Mouse (Mus musculus) layer of hippocampus, postnatal 14 days (tissue): Measurements from ENCODE around the gene Btbd35f16. TPM values are rescaled to one million over a fixed set of nuclear protein-coding genes. Genes with fewer than 3 reads are reported as not detected.
"Not testable (repeated sequence)": the region's sequence is repeated elsewhere in the genome, so short reads cannot be mapped to it uniquely, and the experiment has no call there.

Source experiments
- DNase-seq, 2 experiments: peaks; one replicate each; pipeline ENCODE4 v3.0.0; 2021 to 2022; ENCODE audit warnings: low spot score in 2 of 2, mixed read lengths in 1 of 2
- long read RNA-seq, 2 experiments: library from polyadenylated mRNA; stranded (forward); transcript quantifications; one replicate each; pipeline ENCODE4 v2.0.0; 2021
- total RNA-seq, 2 experiments: library from RNA; stranded (reverse); gene quantifications; 2 replicates each; pipeline ENCODE4 v1.2.3; 2021

Btbd35f16 gene
- total RNA-seq: not detected
- long read RNA-seq, experiment 1: 0 reads
- long read RNA-seq, experiment 2: 0 reads

DNA sequence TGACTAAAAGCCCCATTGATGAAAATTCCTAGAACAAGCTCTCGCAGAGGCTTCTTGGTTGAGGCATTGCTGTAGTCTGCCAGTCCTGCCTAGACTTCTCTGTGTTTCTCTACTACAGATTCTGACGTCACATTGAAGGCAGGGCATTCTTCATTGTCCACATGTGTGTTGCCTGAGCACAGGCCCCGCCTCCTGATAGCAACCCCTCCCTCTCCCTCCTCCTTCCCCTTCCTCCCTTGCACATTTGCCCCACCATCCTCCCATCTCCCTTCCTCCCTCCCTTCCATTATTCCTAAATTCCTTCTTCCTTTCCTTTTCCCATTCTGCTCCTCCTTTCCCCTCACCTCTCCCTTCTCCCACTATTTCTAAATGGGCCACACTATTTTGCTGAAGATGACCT is at the start of gene Btbd35f16:
TSS of gene Btbd35f16 (minus strand) at position 101 of the 400 bp plus-strand sequence.
- DNase-seq: not testable (repeated sequence)

Other genes starting within 250 kb of the Btbd35f16 start
- gene Btbd35f10, start 204.1 kb downstream of the Btbd35f16 start, total RNA-seq: not detected
- not detected for gene Btbd35f3, start 80.7 kb upstream of the Btbd35f16 start, total RNA-seq
- gene Btbd35f28, start 239.6 kb upstream of the Btbd35f16 start, total RNA-seq: not detected